Mouse (Mus musculus) embryonic stem cell, embryonic (primary cell): ENCODE data around the gene Arpc1b.
"Not testable (repeated sequence)": the region's sequence is repeated elsewhere in the genome, so short reads cannot be mapped to it uniquely, and the experiment has no call there.

ENCODE experiments used
- CTCF ChIA-PET, 4 experiments: fragments of 300-600 bp in 2 of 4; fragments of 350-600 bp in 2 of 4; sonication (Branson Sonifier 250); formaldehyde crosslinking; loops; one replicate each; lab custom pipeline; 2022; ENCODE audit warnings: inconsistent platforms in 2 of 4; lab: Charles Lee
- POLR2A ChIA-PET, 4 experiments: fragments of 300-600 bp in 2 of 4; fragments of 350-600 bp in 2 of 4; sonication (Branson Sonifier 250); formaldehyde crosslinking; loops; one replicate each; lab custom pipeline; 2022; ENCODE audit warnings: antibody characterized with exemption in 4 of 4, inconsistent platforms in 1 of 4; lab: Charles Lee

Gene Arpc1b

DNA sequence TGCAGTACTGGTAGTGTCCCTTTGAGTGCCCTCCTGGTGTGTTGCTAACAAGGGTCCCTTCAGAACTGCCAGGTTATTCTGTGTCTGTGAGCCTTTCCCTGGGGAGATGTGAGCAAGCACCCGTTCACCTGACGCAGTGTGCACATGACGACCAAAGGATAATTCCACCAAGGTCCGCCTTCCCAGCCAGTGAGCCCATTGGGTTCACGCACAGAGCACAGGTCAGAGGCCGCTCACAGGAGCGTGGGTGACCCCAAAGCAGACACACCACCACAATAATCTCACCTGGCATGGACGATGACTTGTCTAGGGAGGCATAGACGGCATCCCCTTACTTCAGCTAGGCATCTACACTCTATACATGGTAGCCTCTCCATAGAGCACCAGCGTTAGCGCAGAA, 12.6 kb upstream of the Arpc1b start:
- POLR2A ChIA-PET, result interaction anchor here in 1 of 4 experiments (3.2 kb wide), 1 partner anchor 12 kb away, joined by 19 read pairs; the partner anchor contains the start of gene Arpc1b
- CTCF ChIA-PET, result not testable (repeated sequence)

DNA sequence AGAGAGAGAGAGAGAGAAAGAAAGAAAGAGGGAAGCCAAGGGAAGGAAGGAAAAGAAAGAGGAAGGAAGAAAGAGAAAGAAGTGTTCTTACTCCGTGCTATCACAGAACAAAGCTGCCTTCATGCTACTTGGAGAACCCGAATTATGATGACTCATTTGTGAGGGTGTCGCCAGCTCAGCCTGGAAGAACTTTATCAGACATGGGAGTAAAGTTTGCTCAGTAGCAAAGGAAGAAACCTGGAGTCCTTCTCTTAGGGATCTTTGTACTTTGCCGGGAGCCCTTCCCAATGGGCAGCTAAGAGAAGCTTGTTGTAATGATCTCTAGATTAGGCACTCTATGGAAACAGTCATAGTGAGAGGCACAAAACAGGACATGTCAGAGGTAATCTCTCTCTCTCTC, 11.3 kb upstream of the Arpc1b start:
- ChIA-PET CTCF (interaction anchor here in 1 of 4 experiments (1.1 kb wide), 1 partner anchor 12 kb away, joined by 3 read pairs; no protein-coding TSS in a partner anchor), POLR2A (interaction anchor here in 3 of 4 experiments (0.7 to 3.2 kb wide), 4 partner anchors 10 to 1683 kb away, joined by 3 to 19 read pairs (median 6); partner anchors contain the start of gene Arpc1b (in 2 of the 3))

DNA sequence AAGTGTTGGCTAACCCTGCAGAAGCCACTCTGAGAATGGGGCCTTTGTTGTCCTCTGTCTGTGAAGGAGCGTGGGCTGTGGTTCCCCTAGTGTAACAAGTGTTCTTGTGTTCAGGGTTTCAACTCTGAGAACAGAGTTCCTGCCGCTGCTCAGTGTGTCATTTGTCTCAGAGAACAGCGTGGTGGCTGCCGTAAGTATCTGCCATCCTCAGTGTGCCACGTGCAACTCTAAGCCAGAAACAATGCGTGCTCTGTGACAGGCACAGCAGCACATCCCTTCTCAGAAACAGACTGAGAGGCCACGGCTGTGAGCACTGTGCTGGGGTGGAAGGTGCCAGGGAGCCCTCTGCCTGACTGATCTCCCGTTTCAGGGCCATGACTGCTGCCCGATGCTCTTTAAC, 9.7 kb upstream of the Arpc1b start:
- ChIA-PET POLR2A (interaction anchor here in 2 of 4 experiments (1.1 to 3.2 kb wide), 3 partner anchors 9 to 63 kb away, joined by 3 to 19 read pairs (median 7); partner anchors contain the start of genes Arpc1b (in 2 of the 2), Cpsf4 (in 1 of the 2) and Ptcd1 (in 1 of the 2)), CTCF (no interaction called here)

DNA sequence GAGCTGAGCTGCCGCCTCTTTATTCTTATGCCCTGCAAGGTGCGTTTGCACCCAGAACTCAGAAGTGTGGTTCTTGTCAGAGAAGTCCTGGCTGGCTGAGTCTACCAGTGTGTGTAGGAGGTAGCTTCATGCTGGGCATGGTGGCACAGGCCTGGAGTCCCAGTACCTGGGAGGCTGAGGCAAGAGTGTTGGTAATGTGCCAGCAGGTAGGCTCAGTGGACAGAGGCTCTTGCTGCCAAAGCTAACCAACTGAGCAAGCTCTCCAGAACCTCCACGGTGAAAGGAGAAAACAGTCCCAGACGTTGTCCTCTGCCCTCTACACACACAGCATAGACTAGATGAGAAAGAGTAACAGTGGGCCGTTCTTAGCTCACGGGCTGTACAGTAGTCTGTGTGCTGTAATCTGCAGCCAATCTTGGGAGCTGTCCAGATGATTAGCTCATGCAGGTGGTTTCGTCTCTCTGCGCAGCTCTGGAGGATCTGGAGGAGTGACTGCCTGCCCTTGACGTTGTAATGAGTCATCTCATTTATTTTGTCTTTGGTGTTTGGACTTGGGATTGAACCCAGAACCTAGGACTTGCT, 8.2 kb upstream of the Arpc1b start:
- CTCF ChIA-PET, result interaction anchor here in 2 of 4 experiments (0.5 to 0.6 kb wide), 3 partner anchors 11 to 105 kb away, joined by 3 read pairs; no protein-coding TSS in a partner anchor
- POLR2A ChIA-PET, result interaction anchor here in 3 of 4 experiments (0.6 to 1.4 kb wide), 5 partner anchors 9 to 130 kb away, joined by 3 to 5 read pairs (median 3); partner anchors contain the start of genes Arpc1b (in 2 of the 3), Arpc1a (in 1 of the 3) and Kpna7 (in 1 of the 3)

DNA sequence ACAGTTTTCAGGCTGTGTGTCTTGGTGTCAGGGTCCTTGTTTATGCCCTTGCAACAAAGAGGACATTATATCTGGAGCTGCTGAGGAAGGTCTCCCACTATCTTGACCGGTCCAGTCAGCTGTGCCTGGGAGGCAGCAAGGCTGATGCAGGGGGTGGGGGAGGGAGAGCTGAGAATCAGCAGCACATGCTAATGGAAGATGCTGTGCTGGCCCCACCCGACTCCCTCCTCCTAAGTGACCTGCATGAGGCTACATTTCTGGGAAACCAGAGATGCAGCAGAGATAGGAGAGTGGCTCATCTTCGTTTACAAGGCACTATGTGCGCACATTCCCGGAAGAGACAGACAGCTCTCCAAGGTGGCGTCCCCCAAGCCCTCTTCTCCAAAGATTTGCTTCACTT, 3.6 kb upstream of the Arpc1b start:
- CTCF ChIA-PET, result no interaction called here
- POLR2A ChIA-PET, result interaction anchor here in 3 of 4 experiments (0.5 to 7.7 kb wide), 7 partner anchors 9 to 146 kb away, joined by 3 to 74 read pairs (median 3); no protein-coding TSS in a partner anchor

DNA sequence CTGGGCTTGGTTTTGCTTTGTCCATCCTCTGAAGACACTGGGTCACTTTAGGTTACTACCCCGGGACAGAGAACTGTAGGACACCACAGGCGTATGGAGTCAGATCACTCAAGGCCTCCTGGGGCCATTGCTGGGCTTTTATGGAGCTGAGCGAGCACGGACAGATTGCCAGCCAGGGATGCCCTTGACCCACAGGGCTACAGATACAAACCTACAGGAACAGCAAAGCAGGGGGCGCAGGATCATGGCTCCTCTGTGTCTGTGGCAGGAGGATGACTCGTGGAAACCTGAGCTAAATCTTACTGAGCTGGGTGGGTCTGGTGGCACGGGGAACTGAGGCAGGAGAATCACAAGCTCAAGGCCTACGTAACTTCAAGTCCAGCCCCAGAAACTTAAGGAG, 1.4 kb upstream of the Arpc1b start:
- CTCF ChIA-PET, result no interaction called here

DNA sequence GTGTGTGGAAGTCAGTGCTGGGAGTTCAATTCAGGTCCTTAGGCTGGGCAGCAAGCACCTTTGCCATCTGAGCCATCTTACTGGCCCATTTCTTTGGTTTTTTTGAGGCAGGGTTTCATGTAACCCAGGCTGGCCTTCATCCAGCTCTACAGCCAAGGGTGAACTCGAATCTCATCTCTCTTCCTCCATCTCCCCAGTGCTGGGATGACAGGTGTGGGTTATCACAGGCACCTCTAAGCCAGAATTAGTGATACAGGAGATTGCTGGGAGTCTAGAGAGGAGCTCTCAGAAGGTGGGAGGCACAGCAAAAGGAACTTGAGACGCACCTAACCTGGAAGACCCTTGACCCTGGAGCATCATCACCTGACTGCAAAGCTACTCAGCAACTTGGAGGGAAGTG, 599 bp upstream of the Arpc1b start:
- CTCF ChIA-PET, result interaction anchor here in 2 of 4 experiments (0.9 to 1.1 kb wide), 2 partner anchors 19 to 54 kb away, joined by 3 read pairs; no protein-coding TSS in a partner anchor

More for the DNA sequence above, 1.4 kb upstream of the Arpc1b start:
- POLR2A ChIA-PET, result interaction anchor here (0.6 to 7.7 kb wide), 17 partner anchors 10 to 567 kb away, joined by 3 to 74 read pairs (median 5); partner anchors contain the start of genes Arpc1a (in 1 of the 4), Cpsf4 (in 1 of the 4), Kpna7 (in 1 of the 4) and Nptx2 (in 1 of the 4)

DNA sequence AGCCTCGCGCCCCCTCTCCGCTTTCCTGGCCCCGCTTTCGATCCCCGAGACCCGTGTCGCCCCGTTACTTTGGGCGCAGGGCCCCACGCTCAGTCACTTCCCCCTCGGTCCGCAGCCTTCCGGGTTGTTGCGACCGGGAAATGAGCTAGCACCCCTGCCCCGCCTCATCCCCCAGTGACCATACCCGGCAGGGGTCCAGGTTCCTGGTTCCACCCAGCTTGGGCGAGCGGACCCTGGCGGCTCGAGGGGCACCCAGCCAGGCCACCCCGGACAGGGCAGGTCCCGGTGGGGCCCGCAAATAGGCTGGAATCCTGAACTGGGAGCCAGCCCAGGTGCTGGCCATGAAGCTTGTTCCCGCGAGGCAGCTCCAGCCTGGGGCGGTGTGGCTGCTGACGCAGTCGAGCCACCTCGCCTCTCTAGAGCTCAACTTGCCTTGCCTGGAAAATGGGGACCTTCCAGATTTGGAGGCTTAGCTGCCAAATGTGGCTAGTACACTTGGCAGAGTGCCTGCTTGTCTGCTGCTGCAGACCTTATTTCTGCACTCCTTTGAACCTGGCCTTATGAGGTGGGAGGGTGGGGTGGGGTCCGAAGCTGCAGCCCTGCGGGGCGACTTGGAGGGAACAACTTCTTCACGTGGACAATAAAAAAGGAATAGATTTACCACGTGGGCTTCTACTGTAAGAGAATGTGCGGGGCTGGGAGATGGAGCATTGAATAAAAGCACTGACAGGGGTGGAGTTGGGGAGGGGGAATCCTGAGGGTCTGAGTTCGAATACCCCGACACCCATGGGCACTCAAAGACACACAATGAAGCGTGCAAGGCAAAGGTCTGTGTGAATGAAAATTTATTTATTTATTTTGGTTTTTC, 825 bp downstream of the Arpc1b start:
- POLR2A ChIA-PET, result interaction anchor here (0.6 to 7.7 kb wide), 64 partner anchors 8 to 1797 kb away, joined by 3 to 74 read pairs (median 5); partner anchors contain the start of genes Arpc1a (in 3 of the 4), Cpsf4 (in 3 of the 4), Kpna7 (in 3 of the 4) and Ptcd1 (in 3 of the 4)
- CTCF ChIA-PET, result interaction anchor here in 3 of 4 experiments (0.5 to 1.5 kb wide), 10 partner anchors 12 to 1951 kb away, joined by 3 to 7 read pairs (median 3); no protein-coding TSS in a partner anchor

More for the DNA sequence above, 599 bp upstream of the Arpc1b start:
- POLR2A ChIA-PET, result interaction anchor here (0.6 to 7.7 kb wide), 40 partner anchors 9 to 567 kb away, joined by 3 to 74 read pairs (median 5); partner anchors contain the start of genes Arpc1a (in 2 of the 4), Kpna7 (in 2 of the 4), Cpsf4 (in 1 of the 4) and Ptcd1 (in 1 of the 4)

DNA sequence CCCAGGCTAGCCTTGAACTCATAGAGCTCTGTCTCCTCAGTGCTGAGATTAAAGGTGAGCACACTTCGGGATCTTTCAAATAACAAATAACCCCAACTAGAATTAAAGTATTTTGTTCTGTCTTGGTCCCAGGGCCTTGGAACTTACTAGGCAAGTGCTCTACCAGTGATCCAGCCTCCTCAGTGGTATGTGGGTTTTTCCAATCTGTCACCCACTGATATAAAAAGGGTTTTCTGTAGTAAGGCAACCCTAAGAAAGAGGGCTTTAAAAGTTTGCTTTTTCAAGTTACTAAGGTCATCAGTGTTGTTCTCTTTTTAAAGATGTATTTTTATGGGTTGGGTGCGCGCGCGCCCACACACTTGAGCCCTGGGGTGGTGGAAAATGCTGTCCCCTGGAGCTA, 1.7 kb downstream of the Arpc1b start:
- ChIA-PET POLR2A (interaction anchor here in 3 of 4 experiments (0.6 to 7.7 kb wide), 16 partner anchors 9 to 498 kb away, joined by 3 to 74 read pairs (median 6); partner anchors contain the start of genes Arpc1a (in 1 of the 3), Kpna7 (in 1 of the 3), Zkscan5 (in 1 of the 3) and Zscan25 (in 1 of the 3)), CTCF (interaction anchor here (1.0 to 1.6 kb wide), 4 partner anchors 10 to 98 kb away, joined by 3 to 8 read pairs (median 5); no protein-coding TSS in a partner anchor)

DNA sequence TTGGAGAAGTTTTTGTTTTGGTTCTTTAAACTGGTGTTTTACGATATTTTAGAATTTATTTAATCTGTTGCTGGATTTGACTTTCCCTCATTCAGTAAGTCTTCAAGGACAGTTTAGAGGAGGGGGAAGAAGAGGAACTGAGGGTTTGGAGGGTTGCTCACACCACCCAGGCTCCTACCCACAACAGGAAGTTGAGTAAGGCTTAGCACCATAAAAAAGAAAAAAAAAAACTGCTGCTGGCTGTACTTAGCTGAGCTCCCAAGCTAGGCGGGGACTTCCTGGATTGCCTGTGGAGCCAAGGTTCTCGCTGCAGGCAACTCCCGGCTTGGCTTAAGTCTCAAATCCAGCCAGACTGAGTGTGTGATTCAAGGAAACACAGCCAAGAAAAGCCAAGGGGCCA, 2.3 kb downstream of the Arpc1b start:
- CTCF ChIA-PET, result interaction anchor here (0.5 to 1.6 kb wide), 21 partner anchors 9 to 683 kb away, joined by 3 to 10 read pairs (median 4); partner anchors contain the start of genes Cpsf4 (in 1 of the 4), Ptcd1 (in 1 of the 4) and Zkscan5 (in 1 of the 4)
- POLR2A ChIA-PET, result interaction anchor here in 3 of 4 experiments (0.6 to 4.2 kb wide), 19 partner anchors 9 to 499 kb away, joined by 3 to 30 read pairs (median 4); partner anchors contain the start of genes Cpsf4 (in 2 of the 3), Ptcd1 (in 2 of the 3) and Zkscan5 (in 2 of the 3)

DNA sequence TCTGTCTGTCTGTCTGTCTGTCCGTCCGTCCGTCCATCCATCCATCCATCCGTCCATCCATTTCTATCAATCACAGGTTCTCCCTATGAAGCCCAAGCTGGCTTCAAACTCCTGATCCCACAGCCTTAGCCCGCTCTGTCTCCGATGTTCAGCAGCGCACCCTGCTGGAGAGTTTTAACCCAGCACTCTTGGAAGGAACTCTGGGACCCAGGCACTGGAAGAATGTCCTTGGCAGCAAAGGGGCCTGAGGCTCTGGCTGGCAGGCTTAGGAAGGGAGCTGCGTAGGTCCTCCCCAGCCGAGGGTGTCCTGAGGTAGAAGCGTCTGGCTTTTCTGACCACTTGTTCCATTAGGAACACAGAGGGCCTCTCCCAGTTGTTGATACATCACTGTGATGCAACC, 2.9 kb downstream of the Arpc1b start:
- CTCF ChIA-PET, result interaction anchor here (0.5 to 1.6 kb wide), 25 partner anchors 8 to 320 kb away, joined by 3 to 10 read pairs (median 3); partner anchors contain the start of genes Cpsf4 (in 1 of the 4), Ptcd1 (in 1 of the 4) and Zkscan5 (in 1 of the 4)
- POLR2A ChIA-PET, result interaction anchor here in 3 of 4 experiments (0.6 to 4.2 kb wide), 20 partner anchors 8 to 129 kb away, joined by 3 to 25 read pairs (median 4); partner anchors contain the start of genes Cpsf4 (in 2 of the 3), Ptcd1 (in 2 of the 3) and Zkscan5 (in 2 of the 3)

DNA sequence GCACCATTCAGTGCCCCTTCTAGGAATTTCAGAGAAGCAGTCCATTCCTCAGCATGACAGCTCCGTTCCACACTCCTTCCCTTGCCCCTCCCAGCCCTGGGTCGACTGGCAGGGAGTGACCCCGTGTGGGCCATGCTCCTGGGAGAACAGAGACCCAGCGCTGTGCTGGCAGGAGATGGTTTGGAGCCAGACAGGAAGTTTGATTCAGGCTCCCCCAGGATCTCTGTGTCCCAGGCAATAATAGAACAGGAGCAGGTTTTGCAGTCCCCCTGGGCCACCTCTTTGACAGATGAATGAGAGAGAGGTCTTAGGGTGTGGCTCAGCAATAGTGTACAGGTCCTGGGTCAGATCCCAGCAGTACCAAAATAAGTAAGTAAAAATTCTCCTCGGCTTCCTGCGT, 4.0 kb downstream of the Arpc1b start:
- POLR2A ChIA-PET, result interaction anchor here in 2 of 4 experiments (0.8 to 17.1 kb wide), 9 partner anchors 9 to 121 kb away, joined by 3 to 244 read pairs (median 6); partner anchors contain the start of genes Bud31 (in 1 of the 2), Cpsf4 (in 1 of the 2), Pdap1 (in 1 of the 2) and Ptcd1 (in 1 of the 2)
- CTCF ChIA-PET, result interaction anchor here in 2 of 4 experiments (1.1 to 1.5 kb wide), 2 partner anchors 35 to 72 kb away, joined by 3 to 4 read pairs; no protein-coding TSS in a partner anchor

DNA sequence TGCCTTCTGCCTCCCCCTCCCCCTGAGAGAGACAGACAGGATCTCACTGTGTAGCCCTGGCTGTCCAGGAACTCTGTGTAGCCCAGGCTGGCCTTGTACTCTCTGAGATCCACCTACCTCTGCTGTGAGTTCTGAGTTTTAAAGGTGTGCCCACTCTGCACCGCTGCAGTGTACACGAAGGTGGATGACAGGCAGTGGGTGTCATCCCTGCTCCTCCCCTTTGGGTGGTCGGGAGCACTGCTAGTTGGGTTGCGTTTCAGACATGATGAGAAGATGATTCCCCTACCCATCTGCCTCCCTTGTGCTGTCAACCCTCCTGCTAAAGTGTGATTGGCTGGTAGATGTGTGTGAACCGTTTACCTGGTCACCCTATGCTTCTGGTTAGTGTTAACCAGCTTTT, 4.4 kb downstream of the Arpc1b start:
- CTCF ChIA-PET, result interaction anchor here in 1 of 4 experiments (1.5 kb wide), 1 partner anchor 72 kb away, joined by 3 read pairs; no protein-coding TSS in a partner anchor
- POLR2A ChIA-PET, result interaction anchor here in 3 of 4 experiments (0.6 to 17.1 kb wide), 8 partner anchors 10 to 131 kb away, joined by 3 to 244 read pairs (median 4); partner anchors contain the start of genes Bud31 (in 1 of the 3), Cpsf4 (in 1 of the 3), Pdap1 (in 1 of the 3) and Ptcd1 (in 1 of the 3)

DNA sequence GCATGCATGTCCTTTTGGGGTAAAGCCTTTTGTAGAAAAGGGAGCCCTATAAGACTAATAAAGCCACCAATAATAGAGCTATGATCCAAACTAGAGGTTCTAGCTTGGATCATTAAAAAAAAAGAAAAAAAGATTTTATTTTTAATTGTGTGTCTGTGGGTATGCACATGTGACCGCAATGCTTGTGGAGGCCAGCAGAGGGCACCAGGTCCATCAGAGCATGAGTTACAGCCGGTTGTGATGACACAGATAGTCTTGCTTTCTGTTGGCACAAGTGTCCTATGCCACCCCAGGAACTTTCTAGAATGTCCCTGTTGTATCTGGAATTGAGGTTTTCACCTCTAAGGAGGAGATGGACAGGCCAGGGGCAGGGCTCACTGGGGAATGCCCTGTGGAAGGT, 5.4 kb downstream of the Arpc1b start:
- ChIA-PET POLR2A (interaction anchor here (0.6 to 17.1 kb wide), 15 partner anchors 9 to 288 kb away, joined by 3 to 244 read pairs (median 3); partner anchors contain the start of genes Arpc1a (in 1 of the 4), Bud31 (in 1 of the 4), Cpsf4 (in 1 of the 4) and Kpna7 (in 1 of the 4)), CTCF (interaction anchor here (0.6 to 1.6 kb wide), 12 partner anchors 10 to 1273 kb away, joined by 3 to 5 read pairs (median 3); no protein-coding TSS in a partner anchor)

DNA sequence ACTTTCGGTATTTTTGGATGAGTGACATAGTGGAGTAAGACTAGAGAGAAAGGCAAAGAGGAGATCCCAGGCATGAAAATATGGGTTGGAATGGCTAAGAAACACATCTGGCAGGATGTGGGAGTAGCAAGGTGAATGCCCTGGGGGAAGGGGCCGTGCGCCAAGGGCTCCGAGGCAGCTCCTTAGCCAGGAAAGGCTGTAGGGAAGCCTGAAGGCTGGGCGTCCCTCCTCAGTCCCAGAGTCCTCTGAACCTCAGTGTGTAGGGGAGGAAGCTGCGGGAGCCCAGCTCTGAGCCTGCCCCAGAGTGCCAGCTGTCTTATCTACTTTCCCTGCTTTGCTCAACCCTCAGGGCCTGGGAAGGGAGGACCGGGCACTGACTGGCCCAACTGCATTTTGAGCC, 6.9 kb downstream of the Arpc1b start:
- ChIA-PET CTCF (interaction anchor here in 3 of 4 experiments (1.1 to 1.6 kb wide), 3 partner anchors 12 to 16 kb away, joined by 3 to 8 read pairs (median 4); no protein-coding TSS in a partner anchor), POLR2A (interaction anchor here in 3 of 4 experiments (0.6 to 17.1 kb wide), 14 partner anchors 8 to 600 kb away, joined by 3 to 244 read pairs (median 5); partner anchors contain the start of genes Zkscan5 (in 2 of the 3), Arpc1b (in 1 of the 3), Bud31 (in 1 of the 3) and Pdap1 (in 1 of the 3))

DNA sequence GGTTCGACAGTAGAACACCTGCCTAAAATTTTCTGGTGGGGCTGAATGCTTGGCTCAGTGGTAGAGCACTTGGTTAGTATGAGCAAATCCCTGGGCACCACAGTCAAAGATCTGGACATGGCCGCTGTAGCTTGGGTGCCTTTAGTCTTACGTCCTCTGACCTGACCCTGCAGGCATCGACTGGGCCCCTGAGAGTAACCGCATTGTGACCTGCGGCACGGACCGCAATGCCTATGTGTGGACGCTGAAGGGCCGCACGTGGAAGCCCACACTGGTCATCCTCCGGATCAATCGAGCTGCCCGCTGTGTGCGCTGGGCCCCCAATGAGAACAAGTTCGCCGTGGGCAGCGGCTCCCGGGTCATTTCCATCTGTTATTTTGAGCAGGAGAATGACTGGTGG, 9.4 kb downstream of the Arpc1b start:
- ChIA-PET POLR2A (interaction anchor here in 3 of 4 experiments (0.9 to 17.1 kb wide), 8 partner anchors 9 to 81 kb away, joined by 3 to 244 read pairs (median 8); partner anchors contain the start of genes Arpc1b (in 1 of the 3), Bud31 (in 1 of the 3), Pdap1 (in 1 of the 3) and Zkscan5 (in 1 of the 3)), CTCF (interaction anchor here in 2 of 4 experiments (0.6 to 0.7 kb wide), 2 partner anchors 10 to 122 kb away, joined by 3 read pairs; no protein-coding TSS in a partner anchor)
